Mouse (Mus musculus) brain, embryonic 18.5 days (tissue): ENCODE data around the gene Plekhj1.
A peak's percentile ranks its signal among the peaks of the same experiment; 100 is the strongest.
"Not testable (repeated sequence)": the region's sequence is repeated elsewhere in the genome, so short reads cannot be mapped to it uniquely, and the experiment has no call there.

Source experiments
- DNase-seq: peaks from one replicate; pipeline ENCODE4 v3.0.0-alpha.2; 2012; ENCODE audit warnings: low read depth, low spot score

The Plekhj1 gene

DNA sequence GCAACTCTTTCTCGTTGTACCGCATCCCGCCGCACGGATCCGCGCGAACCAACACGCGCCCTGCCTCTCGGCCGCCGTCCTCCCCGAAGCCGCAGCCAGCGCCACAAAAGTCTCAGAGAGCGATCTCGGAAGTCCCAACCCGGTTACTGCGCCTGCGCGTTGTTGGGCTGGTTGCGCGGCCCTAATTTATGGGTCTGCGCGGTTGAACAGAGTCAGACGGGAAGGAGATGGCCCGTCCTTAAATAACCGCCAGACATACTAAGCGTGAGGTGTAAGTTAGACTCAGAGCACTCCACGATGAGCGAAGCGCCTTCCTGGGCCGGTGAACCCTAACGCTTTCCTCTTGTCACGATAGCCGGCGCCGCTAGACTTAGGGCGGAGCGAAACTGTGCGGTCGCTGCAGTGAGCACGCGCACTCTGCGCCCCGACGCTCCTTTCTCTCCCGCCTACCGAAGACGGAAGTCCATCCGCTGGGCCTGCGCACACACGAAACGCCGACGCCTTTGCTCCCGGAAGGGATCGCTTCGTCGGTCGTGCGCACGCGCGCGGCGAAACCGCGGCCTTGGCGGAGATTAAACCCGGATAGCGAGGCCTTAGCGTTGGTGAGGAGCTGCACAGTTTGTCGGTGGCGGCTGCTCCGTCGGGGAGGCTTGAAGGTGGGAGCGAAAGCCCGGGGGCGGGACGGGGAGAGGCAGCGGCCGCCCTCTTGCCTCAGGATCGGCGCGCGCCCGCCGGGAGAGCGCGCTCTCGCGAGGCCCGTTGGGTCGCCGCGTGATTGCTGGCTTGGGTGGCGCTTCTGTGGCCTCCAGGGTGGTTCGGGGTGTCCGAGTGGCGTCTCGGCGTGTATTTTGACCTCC, at the start of gene Plekhj1, which contains the start of gene Sf3a2:
Gene Plekhj1, minus strand, starts transcription at position 477 of the 857 bp plus-strand sequence.
Gene Sf3a2, plus strand, starts transcription at position 49 of the 857 bp plus-strand sequence.
- peak; percentile 96 for DNase-seq

DNA sequence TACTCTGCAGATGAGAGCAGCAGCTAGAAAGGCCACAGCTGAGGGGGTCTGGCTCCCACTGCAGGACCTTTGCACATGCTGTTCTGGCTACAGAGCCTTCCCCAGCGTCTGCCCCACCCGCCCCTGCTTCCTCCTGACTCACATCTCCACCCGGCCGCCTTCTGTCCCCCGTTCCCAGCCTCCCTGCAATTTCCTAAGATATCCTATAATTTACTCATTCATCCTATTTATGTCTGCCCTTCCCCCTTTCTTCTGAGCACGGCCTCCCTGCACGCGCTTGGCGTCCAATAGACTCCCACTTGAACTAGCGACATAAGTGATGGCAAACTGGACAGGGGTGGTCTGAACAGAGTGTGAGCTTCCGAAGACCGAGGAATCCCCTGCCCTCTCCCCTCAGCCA, 47.3 kb upstream of the Plekhj1 start:
- DNase-seq, result no peak

GRCm38 (mm10) chr10:80845055-80845693, 46.7 kb upstream of the Plekhj1 start:
- no peak for DNase-seq

DNA sequence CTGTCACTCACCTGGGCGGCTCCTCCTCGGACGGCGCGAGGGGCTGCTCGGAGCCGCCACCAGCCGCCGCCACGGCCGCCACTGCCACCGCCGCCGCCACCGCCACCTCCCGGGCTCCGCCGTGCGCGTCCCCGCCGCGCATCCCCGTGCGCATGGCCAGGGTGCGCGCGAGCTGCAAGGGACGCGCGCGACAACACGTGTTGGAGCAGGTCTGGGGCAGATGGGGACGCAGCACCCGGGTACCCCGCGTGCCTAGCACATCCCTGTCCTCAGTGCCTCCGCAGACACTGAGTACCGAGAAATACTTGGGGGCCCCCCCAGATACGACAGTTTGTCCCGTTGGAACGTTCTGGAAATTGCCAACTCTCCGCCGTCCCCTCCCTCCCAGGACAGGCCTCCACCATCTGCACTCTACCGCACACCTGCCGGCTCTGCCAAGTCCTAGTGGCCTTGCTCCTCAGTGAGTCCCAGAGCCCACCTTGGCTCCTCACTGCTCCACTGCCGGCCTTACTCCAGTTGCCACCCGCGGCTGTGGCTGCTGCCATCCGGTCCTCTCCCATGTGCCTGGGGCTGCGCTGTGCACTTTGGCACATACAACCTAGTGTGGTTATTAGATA, 45.6 kb upstream of the Plekhj1 start, which contains the start of gene Lingo3:
Gene Lingo3, minus strand, starts transcription at position 109 of the 617 bp plus-strand sequence.
- DNase-seq, result no peak

GRCm38 (mm10) chr10:80843087-80843930, 44.9 kb upstream of the Plekhj1 start:
- DNase-seq, result no peak

DNA sequence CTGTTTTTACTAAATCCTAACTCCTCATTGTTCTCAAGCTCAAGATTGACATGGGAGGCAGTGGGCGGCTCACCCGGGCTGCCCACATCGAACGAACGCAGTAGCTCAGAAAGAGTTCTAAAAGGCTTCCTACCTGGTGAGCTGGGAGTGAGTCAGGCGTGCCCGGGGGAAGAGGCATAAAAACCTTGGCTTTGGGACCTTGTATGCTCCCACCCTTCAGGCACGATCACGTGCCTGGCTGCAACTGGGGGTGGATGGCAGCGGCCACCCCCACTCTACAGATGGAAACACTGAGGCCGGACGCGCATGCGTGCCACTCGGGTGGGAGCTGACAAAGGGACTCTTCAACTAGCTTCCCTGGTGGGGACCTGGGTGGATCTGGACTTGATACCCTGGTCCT, 43.9 kb upstream of the Plekhj1 start:
- no peak for DNase-seq

- no peak for DNase-seq
Observed at GRCm38 (mm10) chr10:80841685-80842084, 43.3 kb upstream of the Plekhj1 start.

- DNase-seq, result no peak
Observed at GRCm38 (mm10) chr10:80839848-80840247, 41.4 kb upstream of the Plekhj1 start.

- DNase-seq, result no peak
Observed at GRCm38 (mm10) chr10:80838346-80838912, 40.0 kb upstream of the Plekhj1 start.

DNA sequence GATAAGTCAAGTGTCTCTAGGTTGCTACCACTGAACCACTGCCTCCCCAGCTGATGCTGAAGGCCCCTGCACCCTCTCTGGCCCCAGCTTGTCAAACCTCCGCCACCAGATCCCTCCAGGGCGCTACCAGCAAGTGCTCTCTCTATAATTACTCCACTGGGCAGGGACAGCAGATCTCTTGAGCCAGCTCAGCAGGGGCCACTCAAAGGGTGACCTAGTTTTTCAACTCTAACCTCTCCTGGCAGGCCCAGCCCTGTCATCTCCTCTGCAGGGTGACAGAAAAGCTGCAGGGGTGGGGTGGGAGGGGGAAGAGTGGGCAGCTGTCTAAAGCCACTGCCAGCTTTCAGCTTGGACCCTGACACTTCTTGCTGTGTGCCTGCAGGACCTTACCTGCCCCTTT, 39.4 kb upstream of the Plekhj1 start:
- no peak for DNase-seq

GRCm38 (mm10) chr10:80836949-80837379, 38.5 kb upstream of the Plekhj1 start:
- DNase-seq, result no peak

- no peak for DNase-seq
Observed at GRCm38 (mm10) chr10:80835617-80836016, 37.2 kb upstream of the Plekhj1 start.

DNA sequence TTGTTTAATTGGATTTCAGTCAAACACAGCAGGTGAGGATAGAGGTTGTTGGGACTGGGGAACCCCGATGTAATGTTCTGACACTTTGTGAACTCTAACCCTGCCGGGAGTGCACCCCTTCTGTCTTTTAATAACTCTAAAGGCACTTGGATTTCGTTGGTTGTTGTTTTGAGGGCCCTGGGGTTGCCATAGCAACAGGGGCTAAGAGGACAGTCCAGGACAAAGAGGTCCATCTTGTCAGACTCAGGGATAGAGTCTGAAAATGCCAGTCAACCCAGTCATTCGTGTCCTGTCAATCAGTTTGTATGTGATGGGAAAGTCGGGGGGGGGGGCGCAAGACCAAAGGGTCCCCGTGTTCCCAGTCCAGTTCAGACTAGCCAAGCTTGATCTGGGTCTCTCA, 34.4 kb upstream of the Plekhj1 start:
- DNase-seq, result no peak

DNA sequence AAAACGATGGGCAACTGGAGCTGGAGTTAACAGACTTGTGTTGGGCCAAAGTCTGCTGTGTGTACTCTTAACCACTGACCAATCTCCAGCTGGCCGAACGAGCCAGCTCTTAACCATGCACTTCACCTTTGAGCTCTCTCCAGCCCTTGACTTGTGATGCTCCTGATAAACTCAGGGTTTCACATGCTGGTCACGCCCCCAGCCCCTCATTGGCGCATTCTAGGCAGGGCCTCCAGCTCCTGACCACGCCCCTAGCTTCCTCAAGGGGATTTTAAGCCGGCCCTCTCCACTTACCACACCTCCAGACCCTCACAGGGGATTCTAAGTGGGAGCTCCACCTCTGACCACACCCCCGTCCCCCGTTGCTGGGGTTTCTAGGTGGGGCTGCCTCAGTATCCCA, 32.7 kb upstream of the Plekhj1 start:
- no peak for DNase-seq

DNA sequence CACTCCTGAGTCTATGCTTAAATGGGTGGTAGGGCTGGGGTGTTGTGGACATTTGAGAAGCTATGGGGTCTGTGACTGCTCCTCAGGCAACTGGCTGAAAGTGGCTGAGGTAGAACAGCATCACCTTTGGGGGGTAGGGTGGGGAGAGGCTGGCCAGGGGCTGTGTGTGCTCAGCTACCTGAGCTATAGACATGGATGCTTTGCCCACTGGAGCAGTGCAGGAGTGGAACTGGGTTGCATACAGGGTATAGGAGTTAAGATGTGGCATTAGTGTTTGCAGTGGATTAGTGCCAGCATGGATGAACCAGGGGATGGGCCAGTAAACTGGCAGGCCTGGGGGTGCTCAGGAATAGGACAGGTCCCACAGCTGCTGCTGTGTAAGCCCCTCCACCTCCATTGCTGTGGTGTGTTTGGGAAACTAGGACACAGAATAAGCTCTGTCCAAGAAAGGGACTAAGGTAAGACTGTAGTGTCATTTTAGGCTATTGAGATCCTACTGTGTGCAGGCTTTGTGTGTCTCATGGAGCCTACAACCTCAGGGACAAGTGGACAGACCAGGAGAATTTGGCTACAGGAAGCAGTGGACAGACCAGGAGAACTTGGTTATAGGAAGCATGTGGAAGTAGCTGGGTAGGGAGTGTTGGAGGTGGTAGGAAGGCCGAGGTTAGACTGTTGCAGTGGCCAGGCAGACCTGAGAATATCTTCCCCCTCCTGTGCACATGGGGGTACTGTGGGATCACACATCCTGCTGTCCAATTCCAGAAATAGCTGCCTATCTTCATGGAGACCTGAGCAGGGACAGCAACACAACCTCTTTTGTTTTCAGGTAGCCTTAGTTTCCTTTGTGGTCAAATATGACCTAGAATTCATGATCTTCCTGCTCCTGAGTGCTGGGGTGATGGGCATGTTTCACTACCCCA, 31.2 kb upstream of the Plekhj1 start:
- no peak for DNase-seq

DNA sequence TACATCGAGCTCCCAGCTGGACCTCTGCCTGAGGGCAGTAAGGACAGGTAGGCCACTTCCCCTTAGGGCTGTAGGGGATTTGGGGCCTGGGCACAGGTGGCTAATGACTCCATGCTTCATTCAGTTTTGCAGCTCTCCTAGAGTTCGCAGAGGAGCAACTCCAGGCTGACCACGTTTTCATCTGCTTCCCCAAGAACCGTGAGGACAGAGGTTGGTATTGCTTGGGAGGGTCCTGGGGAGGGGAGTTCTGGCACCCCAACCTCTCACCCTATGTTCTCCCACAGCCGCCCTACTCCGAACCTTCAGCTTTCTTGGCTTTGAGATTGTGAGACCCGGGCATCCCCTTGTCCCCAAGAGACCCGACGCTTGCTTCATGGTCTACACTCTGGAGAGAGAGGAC, 30.2 kb upstream of the Plekhj1 start:
- not testable (repeated sequence) for DNase-seq

- DNase-seq, result no peak
Observed at GRCm38 (mm10) chr10:80827870-80828420, 29.5 kb upstream of the Plekhj1 start.

GRCm38 (mm10) chr10:80827063-80827869, 28.8 kb upstream of the Plekhj1 start:
- DNase-seq, result no peak
